Mouse (Mus musculus) CD4-positive helper T cell, adult 2 months (primary cell): ENCODE data around the gene Bcl9.

Experiments
- DNase-seq: peaks from one replicate; pipeline ENCODE4 v3.0.0-alpha.2; 2012; ENCODE audit warnings: low read depth, missing footprints, low spot score

Gene Bcl9

DNA sequence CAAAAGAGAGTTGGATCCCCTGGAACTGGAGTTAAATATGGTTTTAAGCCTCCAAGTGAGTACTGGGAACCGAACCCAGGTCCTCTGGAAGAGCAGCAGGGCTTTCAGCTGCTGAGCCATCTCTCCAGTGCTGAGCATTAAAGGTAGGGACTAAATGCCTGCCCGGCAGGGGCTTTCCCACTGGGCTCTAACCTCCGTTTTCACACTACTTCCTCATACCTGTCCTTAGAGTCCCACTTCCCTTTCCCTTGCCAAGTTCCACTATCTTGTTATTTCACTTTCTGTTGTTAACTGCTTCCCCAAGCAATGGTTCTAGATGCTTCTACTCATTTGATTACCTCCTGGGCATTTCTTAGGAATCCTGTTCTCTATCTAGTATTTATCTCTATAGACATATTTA is 65.4 kb downstream of the Bcl9 start:
- no peak for DNase-seq

DNA sequence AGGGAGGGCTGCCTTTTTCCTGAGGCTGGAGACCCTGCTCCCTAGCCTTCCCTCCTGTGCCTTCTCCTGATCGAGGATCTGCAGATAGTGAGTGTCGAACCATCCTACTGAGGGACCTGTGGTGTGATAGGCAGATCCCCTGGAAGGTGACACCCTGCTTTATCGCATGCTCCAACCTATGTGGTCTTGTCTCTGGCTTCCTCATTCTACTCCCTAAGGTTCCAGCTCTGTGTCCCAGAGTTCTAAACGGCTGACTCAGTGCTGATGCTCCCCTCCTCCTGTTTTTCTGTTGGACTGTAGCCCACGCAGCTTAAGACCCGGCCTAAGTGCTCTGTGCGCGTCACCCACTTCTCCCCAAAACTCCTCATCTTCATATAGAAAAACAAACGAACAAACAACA is 65.9 kb downstream of the Bcl9 start:
- DNase-seq = no peak

DNA sequence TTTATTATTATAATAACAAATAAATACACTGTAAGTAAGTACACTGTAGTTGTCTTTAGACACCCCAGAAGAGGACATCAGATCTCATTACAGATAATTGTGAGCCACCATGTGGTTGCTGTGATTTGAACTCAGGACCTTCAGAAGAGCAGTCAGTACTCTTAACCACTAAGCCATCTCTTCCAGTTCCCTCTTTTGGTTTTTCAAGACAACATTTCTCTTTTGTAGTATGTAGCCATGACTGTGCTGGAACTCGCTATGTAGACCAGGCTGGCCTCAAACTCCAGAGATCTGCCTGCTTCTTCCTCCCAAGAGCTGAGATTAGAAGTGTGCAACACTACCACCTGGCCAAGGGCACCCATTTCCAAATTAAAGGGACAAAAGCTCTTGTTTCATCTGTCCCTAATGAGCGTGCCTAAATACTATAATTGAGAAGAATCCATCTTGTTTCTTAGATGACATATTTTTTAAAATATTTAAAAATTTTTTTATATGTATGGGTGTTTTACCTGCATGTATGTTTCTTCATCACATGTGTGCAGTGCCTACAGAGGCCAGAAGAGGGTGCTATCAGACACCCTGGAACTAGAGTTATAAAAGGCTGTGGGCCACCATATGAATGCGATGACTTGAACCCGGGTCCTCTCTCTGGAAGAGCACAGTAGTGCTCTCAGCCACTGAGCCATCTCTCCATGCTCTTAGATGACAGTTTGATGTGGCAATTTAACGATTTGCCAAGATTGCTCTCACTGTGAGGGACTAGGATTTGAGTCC is 66.9 kb downstream of the Bcl9 start:
- DNase-seq = no peak

DNA sequence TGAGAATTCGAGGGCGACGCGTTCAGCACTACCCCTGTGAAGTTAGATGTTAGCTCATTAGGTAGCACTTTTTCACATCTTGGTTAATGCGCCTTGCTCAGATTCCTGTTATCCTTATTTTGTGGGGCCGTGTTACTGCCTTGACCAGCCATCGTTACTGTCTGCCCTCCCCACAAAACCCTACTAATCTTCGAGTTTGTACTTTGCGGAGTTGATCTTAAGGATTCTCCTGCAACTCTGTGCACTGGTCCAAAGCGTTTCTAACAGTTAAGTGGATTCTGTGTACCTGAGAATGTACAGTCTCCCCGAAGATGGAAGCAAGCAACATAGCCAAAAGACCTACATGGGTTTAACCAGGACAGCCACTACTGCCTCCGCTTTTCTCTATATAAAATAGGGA is 69.3 kb downstream of the Bcl9 start:
- DNase-seq = no peak

DNA sequence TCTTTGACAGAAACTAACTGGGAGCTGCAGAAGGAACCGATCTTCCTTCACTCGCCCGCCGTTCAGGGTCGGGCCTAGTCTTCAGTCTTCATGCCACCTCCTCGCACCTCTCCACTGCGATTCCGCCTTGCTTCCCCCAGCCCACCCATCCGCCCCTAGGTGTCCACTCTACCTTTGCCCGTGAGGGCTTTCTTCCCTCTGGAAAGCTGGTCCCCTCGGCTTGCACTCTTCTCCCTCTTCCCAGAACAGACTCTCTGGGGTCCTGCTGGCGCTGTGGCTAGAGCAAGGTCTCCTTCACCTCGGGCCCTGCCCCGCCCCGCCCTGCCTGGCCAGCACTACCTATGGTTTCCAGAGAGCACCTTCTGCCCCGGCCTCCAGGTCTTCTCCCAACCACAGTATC is 69.7 kb downstream of the Bcl9 start:
- DNase-seq = no peak

DNA sequence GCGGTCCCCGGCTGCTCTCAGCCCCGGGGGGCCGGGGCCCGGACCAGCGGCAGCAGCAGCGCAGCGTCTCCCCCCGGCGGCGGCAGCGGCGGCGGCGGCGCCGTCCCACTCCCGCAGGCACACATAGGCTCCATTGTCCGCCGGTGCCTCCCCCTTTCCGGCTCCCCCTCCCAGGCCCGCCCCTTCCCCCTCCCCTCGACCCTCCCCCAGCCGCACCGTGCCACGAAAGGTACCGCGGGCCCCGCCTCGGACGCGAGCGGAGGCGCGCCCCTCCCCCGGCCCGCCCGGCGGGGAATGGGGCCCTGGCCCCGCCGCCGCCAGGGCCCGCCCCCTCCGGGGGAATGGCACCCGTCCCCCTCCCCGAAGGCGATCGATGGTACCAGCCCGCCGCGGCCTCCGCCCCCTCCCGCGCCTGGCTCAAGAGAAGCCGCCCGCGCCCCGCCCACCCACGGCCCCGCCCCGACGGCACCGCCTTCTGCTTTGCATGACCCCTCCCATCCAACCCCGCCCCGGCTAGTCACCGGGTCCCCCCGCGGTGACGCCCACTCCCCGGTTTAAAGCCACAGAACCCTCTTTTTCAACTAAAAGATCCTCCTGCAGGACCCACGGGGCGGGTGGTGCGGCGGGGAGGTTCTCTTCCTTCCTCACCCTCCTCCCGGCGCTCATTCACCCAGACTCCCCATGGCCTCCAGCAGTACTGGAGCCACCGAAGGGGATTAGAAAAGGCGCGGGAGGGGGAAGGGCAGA is 70.3 kb downstream of the Bcl9 start:
- peak; percentile 96 for DNase-seq

DNA sequence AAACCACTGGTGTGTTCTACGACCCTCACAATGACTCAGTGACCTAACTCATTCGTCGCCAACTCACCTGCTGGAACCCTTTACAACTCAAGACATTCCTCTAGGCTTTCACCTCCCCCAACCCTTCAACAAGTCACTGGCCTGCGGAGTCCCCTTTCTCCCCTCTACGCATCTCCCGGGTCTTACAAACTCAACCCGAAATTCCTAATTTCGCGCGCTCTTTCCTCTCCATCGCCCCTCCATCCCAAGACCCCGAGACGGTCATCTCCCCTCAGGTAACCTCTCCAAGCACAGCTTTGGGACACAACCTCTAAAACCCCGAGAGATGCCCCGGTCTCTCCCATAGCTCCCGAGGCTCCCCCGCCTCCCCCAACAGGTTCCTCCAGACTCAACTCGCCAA is 71.0 kb downstream of the Bcl9 start:
- no peak for DNase-seq

DNA sequence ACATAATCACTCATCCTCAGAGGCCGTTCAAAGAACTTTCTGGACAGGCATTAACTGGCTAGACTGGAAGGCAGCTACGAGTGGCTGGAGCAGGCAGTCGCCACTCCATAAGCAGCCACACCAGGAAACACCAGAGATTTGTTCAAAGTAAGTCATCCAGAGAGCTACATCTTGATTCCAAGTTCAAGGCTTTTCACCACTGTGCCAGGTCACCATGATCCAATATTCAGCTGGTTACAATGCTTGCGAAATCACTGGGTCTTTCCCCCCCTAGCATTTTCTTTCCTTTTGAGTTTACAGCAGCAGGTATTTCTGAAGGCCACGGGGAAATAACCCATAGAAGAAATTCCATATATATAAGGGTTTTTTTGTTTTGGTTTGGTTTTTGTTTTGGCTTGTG is 72.5 kb downstream of the Bcl9 start:
- DNase-seq = no peak

DNA sequence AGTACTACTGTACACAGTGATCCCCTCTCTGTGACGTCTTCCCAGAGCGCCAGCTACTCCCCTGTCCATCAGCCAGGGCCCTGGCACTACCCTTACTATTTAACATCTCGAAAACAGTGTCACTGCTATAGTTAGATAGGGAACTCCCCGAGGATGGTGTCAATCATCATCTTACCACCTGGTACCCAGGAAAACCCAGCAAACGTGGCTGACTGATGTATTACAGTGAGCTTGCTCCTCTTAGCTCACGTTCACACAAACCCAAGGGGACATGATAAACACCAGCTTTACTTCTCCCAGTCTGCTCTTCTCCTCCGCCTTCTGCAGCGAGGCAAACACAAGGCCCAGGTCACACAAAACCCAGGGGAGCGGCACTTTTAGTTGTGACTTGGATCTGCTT is 74.5 kb downstream of the Bcl9 start:
- DNase-seq = no peak

DNA sequence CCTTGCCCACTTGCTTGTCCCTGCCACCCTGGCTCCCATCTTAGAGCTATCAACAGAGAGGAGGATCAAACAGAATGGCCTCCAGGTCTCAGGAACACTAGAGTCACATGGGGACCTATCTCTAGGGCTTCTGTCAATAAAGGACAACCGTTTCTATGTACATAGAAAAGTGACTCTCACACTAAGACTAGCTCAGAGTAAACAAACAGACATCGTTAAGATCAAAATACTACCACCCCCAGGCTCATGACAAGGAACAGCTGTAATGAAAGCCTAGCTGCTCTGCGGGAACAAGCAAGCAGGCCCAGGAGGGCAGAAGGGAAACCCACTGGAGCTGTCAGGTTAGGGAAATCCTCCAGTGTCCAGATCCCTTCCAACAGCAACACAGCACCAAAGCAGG is 82.2 kb downstream of the Bcl9 start:
- no peak for DNase-seq

DNA sequence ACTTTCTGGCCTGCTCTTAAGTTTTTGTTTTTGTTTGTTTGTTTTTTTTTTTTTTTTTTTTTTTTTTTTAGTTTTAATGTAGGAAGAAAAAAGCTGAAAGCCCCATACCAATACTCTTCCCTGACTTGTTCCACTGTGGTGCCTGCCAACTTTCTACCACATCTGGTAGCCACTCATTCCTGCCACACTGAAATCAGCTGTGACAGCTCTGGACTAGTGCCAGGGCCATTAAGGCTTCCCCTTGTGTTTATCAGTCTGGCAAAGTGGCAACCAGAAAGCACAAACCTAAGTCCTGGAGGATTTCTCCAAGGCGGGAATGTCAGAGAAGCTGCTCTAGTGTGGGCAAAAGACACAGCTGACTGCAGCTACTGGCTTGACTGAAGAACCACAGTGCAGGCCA is 83.3 kb downstream of the Bcl9 start:
- DNase-seq = no peak

DNA sequence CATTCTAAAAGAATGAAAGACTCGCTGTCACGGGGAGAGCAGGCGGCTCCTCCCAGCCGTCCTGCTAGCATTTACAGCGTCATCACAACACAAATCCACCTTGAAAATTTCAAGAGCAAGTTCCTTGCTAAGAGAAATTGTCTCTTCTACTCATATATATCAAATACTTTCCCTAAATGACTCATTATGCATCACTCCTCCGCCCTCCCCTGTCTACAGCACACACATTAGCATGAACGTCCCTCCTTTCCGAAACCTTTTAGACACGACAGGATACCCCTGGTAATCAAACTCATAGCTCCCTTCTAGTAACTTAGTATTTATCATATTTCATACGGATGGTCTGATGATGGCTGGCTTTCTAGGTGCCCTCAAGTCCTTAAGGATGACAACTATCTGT is 83.8 kb downstream of the Bcl9 start:
- peak; percentile 47 for DNase-seq

DNA sequence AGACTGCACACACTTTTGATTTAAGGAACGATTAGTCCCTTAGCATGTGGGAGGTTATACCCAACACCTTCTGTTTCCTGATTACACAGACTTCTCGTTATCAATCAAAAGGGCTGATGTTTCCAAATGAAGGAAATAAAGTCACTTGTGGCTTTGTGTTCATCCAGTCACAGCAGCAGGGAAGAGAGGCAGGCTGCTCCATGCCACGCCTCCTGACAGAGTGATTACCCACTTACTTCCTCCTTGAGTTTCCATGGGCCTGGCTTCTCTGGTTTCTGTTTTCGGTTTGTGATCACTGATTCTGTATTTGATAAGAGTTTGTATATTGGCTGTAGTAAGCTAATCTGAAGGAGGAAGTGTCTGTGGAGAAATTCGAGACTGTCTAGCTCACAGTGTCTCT is 86.5 kb downstream of the Bcl9 start:
- DNase-seq = peak; percentile 79

DNA sequence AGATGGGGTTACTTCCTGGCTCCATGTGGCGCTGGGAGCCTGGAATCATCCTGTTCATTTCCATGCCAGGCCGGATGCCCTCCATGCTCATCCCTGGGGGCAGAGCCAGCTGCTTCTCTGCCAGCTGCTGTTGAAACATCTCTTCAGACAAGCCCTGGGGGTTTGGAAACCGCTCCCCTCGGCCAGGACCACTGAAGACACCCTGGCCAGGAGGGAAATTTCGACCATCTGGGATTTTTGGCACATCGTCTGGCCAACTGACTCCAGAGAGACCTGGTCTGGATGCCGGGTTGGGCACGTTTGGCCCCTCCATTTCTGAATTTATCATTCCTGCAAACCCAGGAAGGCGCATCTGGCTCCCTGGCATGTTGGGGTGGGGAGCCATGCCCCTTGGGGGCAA is 88.4 kb downstream of the Bcl9 start:
- no peak for DNase-seq

DNA sequence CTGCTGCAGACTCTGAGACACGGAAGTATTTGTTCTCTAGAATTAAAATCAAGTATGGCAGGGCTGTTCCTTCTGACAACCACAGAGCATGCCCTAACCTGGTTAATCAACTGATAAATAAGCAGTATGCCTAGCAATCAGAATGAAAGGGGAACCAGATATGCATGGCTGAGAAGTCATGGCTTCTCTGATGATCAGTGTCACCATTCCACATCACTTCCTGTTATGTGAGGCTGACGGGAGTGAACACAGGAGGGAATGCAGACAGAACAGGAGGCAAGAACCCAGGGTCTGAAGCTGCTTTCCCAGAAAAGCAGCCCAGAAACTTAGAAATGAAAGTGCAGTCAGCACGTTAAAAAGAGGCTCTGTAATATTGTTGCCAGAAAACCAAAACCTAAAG is 91.2 kb downstream of the Bcl9 start:
- no peak for DNase-seq

DNA sequence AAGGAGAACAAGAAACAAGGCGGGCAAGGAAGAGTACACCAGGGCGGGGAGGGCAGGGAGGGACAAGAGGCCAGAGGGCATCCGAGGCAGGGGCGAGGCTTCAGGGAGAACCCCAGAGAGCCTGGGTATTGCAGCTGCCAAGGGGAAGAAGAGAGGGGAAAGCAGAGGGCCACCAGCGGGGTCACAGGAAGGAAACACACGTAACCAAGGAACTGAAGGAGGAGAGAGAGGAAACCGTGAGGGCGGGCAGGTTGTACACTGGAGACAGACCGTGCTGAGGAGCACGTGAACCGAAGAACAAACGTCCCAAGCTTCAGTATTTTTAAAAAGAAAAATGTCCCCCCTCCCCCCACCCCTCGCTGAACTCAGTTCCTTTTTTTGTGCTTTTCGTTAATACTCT is 93.8 kb downstream of the Bcl9 start:
- DNase-seq = peak; percentile 21

DNA sequence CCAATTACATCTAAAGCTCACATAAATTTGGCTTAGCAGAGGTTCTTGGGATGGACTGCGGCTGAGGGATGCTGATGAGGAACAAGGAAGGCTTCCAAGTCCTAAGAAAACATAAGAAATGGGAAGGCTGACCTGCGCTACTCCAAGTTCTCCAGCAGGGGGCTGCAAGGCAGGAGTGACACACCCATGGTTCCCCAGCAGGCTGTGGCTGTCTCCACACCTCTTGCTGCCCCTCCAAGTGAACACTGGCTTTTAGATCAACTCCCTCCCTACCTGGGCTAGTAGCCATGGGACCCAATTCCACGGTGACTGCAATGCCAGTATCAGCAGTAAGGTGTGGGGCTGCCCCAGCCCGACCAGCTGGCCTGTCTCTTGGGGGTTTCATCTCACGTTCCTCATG is 95.8 kb downstream of the Bcl9 start:
- peak; percentile 52 for DNase-seq

DNA sequence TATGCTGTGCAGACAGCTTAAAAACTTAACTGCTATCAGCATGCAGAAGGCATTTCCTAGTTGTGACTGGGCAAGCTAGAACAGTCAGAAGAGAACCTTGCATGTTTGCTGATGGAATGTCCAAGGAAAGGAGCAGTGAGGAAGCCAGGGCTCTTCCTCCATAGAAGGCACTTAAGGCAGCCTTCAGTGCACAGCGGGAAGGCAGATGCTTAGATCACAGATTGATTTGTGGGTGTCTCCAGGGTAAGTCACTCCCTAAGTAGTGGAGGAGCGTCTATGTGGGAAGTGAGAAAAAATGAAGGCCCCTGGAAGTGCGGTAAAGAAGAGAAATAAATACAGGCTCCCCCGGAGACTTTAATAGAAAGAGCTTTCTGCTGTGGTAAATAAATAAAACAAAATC is 98.5 kb downstream of the Bcl9 start:
- no peak for DNase-seq

DNA sequence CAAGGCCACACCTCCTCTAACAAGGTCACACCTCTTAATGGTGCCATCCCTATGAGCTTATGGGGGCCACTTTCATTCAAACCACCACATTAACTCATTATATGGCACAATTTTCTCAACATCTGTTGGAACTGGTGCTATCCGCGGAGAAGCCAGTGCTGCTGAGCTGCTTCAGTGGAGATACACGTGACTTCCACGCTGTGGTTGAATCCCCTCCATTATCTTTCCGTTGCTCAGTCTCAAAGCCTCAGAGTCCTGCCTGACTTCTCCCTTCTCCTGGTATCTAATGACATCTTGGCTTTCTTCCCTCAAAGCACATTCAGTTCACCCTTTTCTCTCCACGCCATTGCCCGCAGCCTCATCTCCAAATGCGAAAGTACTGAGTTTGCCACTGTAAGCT is 101.1 kb downstream of the Bcl9 start:
- DNase-seq = no peak

DNA sequence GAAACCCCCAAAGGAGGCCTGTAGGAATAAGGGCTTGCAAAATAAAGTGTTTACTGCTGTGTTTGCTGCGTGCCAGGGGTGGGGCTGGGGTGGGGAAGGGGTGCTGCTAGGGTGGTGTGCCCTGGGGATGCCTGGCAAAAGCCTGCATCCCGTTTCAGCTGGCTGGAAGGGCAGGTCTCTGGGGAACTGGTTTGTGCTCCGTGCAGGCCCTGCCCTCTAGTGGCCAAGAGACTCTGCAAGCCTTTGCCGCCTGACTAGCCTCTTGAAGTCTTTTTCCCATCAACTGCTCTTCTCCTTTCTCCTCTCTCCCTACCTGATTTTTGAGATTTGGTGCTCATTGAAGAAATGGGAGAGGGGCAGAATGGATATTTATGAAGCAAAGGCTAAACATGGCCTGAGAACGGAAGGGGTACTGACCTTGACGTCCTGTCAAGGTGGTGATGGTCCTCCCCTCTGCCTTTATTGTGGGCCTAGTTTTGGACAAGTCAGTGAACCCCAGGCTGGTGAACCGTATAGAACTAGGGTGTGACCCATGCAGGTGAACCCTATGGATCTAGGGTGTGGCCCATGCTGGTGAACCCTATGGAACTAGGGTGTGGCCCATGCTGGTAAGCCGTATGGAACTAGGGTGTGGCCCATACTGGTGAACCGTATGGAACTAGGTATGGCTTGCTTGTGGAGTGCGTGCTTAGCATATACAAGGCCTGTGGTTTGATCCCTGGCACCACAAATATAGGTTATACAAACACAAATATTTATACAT is 112.4 kb downstream of the Bcl9 start:
- peak; percentile 50 for DNase-seq

DNA sequence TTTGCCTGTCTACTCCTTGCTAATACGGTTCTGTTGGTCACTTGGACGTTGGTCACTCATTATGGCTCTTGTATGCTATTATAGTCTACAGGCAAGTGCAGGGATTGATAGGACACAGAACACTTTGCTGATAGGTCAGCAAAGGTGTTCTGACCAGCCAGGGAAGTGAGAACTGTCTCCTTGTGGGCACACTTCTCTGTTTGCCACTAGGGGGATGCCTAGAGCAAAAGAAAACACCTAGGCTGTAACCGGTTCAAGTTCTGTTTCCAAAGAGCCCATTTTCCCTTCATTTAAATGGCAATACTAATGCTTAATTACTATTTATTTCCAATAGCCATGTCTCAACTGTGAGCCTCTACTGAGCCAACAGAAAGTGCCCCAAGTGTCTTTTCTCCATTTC is 113.9 kb downstream of the Bcl9 start:
- DNase-seq = no peak

DNA sequence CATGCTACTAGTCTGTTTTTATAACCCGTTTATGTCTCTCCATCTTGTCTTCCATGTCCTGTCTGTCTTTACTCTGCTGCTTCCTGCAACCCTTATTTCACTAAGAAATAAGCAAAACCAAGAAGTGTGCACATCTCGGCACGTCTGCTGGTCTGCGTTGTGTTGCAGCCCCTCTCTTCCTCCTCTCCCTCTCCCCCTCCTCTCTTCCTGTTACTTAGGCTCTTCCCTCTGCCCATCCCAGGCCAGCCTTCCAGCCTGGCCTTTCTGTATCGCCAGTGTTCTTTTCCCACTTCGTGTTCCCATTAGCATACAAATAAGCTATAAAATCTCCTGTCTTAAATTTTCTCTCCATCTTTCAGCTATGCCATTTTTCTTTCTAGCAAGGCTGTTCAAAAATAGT is 117.2 kb downstream of the Bcl9 start:
- no peak for DNase-seq

DNA sequence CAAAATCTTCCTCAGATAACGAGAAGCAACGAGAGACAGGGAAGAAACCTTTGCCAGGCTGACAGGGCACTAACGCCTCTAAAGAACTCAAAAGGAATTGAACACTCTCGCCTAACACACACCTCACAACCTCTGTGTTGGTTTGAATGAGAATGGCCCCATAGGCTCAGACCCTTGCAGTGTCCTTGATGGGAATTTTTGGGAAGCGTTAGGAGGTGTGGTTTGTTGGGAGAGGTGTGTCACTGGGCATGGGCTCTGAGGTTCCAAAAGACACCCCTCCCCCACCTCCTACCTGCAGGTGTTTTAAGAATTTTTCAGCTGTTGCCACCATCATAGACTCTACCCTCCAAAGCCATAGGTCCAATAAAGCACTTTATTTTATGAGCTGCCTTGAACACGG is 118.8 kb downstream of the Bcl9 start:
- DNase-seq = no peak
